Mouse (Mus musculus) liver, embryonic 16.5 days (tissue): Measurements from ENCODE around the gene Gns. TPM values are rescaled to one million over a fixed set of nuclear protein-coding genes. Genes with fewer than 3 reads are reported as not detected.
A peak's percentile ranks its signal among the peaks of the same experiment; 100 is the strongest.

Source experiments
- ATAC-seq: fragments of 200-750 bp; cut with Nextera tagmentation; 2 replicates; pipeline ENCODE4 v1.8.0; 2017; ENCODE audit warnings: low read depth, mild to moderate bottlenecking, moderate number of reproducible peaks, moderate library complexity
- H3K27ac ChIP-seq: fragments of 300-500 bp; sonication (generic); 2 replicates; pipeline ENCODE4 v1.5.1; 2014; ENCODE audit warnings: mild to moderate bottlenecking, low read length
- H3K27me3 ChIP-seq: fragments of 300-500 bp; sonication (generic); 2 replicates; pipeline ENCODE4 v1.6.1; 2014; ENCODE audit warnings: low read depth, low read length, mixed read lengths; ENCODE audit not compliant: control insufficient read depth, insufficient read depth
- H3K36me3 ChIP-seq: fragments of 300-500 bp; sonication (generic); 2 replicates; pipeline ENCODE4 v1.6.1; 2014; ENCODE audit warnings: mild to moderate bottlenecking; ENCODE audit not compliant: control insufficient read depth, insufficient read depth
- H3K4me1 ChIP-seq: fragments of 300-500 bp; sonication (generic); 2 replicates; pipeline ENCODE4 v1.6.1; 2014; ENCODE audit warnings: low read depth, low read length, mixed read lengths; ENCODE audit not compliant: control insufficient read depth
- H3K4me2 ChIP-seq: fragments of 300-500 bp; sonication (generic); 2 replicates; pipeline ENCODE4 v1.6.1; 2014; ENCODE audit warnings: low read depth, low read length, mixed read lengths
- H3K4me3 ChIP-seq: fragments of 300-500 bp; sonication (generic); 2 replicates; pipeline ENCODE4 v1.5.1; 2014; ENCODE audit warnings: low read depth, mild to moderate bottlenecking, low read length
- H3K9ac ChIP-seq: fragments of 300-500 bp; sonication (generic); 2 replicates; pipeline ENCODE4 v1.6.1; 2014; ENCODE audit warnings: low read depth, low read length
- H3K9me3 ChIP-seq: fragments of 300-500 bp; sonication (generic); replicated peaks from 2 replicates; pipeline ENCODE4 v1.6.1; 2016; ENCODE audit warnings: low read length; ENCODE audit not compliant: control insufficient read depth
- WGBS: fragments of 180-500 bp; shearing (Covaris S2); extraction: QIAGEN DNeasy Blood & Tissue Kit; methylation state at CpG from one replicate; pipeline ENCODE4 v1.1.7; 2014; ENCODE audit not compliant: insufficient replicate concordance; 5-methylcytosine and 5-hydroxymethylcytosine counted together
- polyA plus RNA-seq: library from polyadenylated mRNA; unstranded; fragments of >200 nt; fragmentation: Nextera tagmentation; extraction: Ambion mirVana; gene quantifications from 2 replicates; pipeline ENCODE4 v1.2.1, GENCODE M21; 2015

Gene Gns
- polyA plus RNA-seq, 1 experiment from 2014 or later: 22.3 TPM

- no peaks in the 10 kb centered on the region for H3K27me3 ChIP-seq
- ATAC-seq: 0 out of 2 replicates have a peak, but pooled peaks have one; percentile 20
- no peak overlapping the region for H3K4me3 ChIP-seq
- H3K4me2 ChIP-seq: 0 out of 2 replicates have a peak overlapping the region, but pooled peaks have one; percentile 6
- H3K9ac ChIP-seq: peak overlapping the region; percentile 9; the same call in 1 of the 2 replicates
- no peaks in the 10 kb centered on the region for H3K36me3 ChIP-seq
- H3K4me1 ChIP-seq: peaks cover 49% of the 10 kb centered on the region
- H3K9me3 ChIP-seq: no peaks in the 10 kb centered on the region
- WGBS: 66% methylated on average over 15 of the region's 15 CpGs
- H3K27ac ChIP-seq: peak overlapping the region; percentile 70
Observed at GRCm38 (mm10) chr10:121434441-121435103, 69.7 kb downstream of the Gns start.

GRCm38 (mm10) chr10:121435546-121436257 lies 70.8 kb downstream of the Gns start:
- Histone ChIP-seq H3K4me2 (no peak overlapping the region), H3K36me3 (no peaks in the 10 kb centered on the region), H3K27me3 (no peaks in the 10 kb centered on the region), H3K27ac (peak overlapping the region; percentile 74), H3K9ac (no peak overlapping the region), H3K9me3 (no peaks in the 10 kb centered on the region), H3K4me1 (peaks cover 39% of the 10 kb centered on the region), H3K4me3 (no peak overlapping the region)
- ATAC-seq: peak; percentile 53
- 66% methylated on average over 28 of the region's 28 CpGs for WGBS

- H3K4me2 ChIP-seq: no peak overlapping the region
- no peaks in the 10 kb centered on the region for H3K27me3 ChIP-seq
- H3K9me3 ChIP-seq: no peaks in the 10 kb centered on the region
- WGBS: 39% methylated on average over 8 of the region's 8 CpGs
- peak overlapping the region; percentile 74 for H3K27ac ChIP-seq
- no peak overlapping the region for H3K4me3 ChIP-seq
- peaks cover 34% of the 10 kb centered on the region for H3K4me1 ChIP-seq
- no peak overlapping the region for H3K9ac ChIP-seq
- H3K36me3 ChIP-seq: no peaks in the 10 kb centered on the region
- ATAC-seq: peak; percentile 32; the same call in 1 of the 2 replicates
Observed at GRCm38 (mm10) chr10:121436258-121436645, 71.4 kb downstream of the Gns start.

- 51% methylated on average over 4 of the region's 4 CpGs for WGBS
- Histone ChIP-seq H3K27ac (peak overlapping the region; percentile 74), H3K4me1 (peaks cover 29% of the 10 kb centered on the region), H3K4me3 (no peak overlapping the region), H3K36me3 (no peaks in the 10 kb centered on the region), H3K9me3 (no peaks in the 10 kb centered on the region), H3K4me2 (no peak overlapping the region), H3K9ac (no peak overlapping the region), H3K27me3 (no peaks in the 10 kb centered on the region)
- no peak for ATAC-seq
Observed at GRCm38 (mm10) chr10:121436693-121437092, 71.8 kb downstream of the Gns start.

GRCm38 (mm10) chr10:121438109-121438508 lies 73.2 kb downstream of the Gns start:
- peaks cover 15% of the 10 kb centered on the region for H3K4me1 ChIP-seq
- H3K27me3 ChIP-seq: no peaks in the 10 kb centered on the region
- H3K9ac ChIP-seq: no peak overlapping the region
- 58% methylated on average over 5 of the region's 8 CpGs for WGBS
- no peak overlapping the region for H3K4me2 ChIP-seq
- H3K4me3 ChIP-seq: no peak overlapping the region
- H3K27ac ChIP-seq: no peak overlapping the region
- no peaks in the 10 kb centered on the region for H3K9me3 ChIP-seq
- H3K36me3 ChIP-seq: no peaks in the 10 kb centered on the region
- ATAC-seq: no peak

GRCm38 (mm10) chr10:121439310-121439731 lies 74.4 kb downstream of the Gns start:
- no peaks in the 10 kb centered on the region for H3K9me3 ChIP-seq
- no peak overlapping the region for H3K4me3 ChIP-seq
- 0 out of 2 replicates have a peak, but pooled peaks have one; percentile 22 for ATAC-seq
- 0 out of 2 replicates have a peak overlapping the region, but pooled peaks have one; percentile 12 for H3K27ac ChIP-seq
- no peak overlapping the region for H3K4me2 ChIP-seq
- peaks cover 12% of the 10 kb centered on the region for H3K4me1 ChIP-seq
- no peak overlapping the region for H3K9ac ChIP-seq
- no peaks in the 10 kb centered on the region for H3K27me3 ChIP-seq
- no peaks in the 10 kb centered on the region for H3K36me3 ChIP-seq
- WGBS: 69% methylated on average over 12 of the region's 12 CpGs

GRCm38 (mm10) chr10:121443791-121444190 lies 78.9 kb downstream of the Gns start:
- no peak overlapping the region for H3K27ac ChIP-seq

GRCm38 (mm10) chr10:121444198-121444597 lies 79.3 kb downstream of the Gns start:
- no peaks in the 10 kb centered on the region for H3K36me3 ChIP-seq
- no peak overlapping the region for H3K4me3 ChIP-seq
- peaks cover 11% of the 10 kb centered on the region for H3K4me1 ChIP-seq
- no peak overlapping the region for H3K9ac ChIP-seq
- no peak overlapping the region for H3K27ac ChIP-seq
- no peak for ATAC-seq
- WGBS: 81% methylated on average over 7 of the region's 7 CpGs
- no peaks in the 10 kb centered on the region for H3K27me3 ChIP-seq
- no peaks in the 10 kb centered on the region for H3K9me3 ChIP-seq
- H3K4me2 ChIP-seq: no peak overlapping the region

More at GRCm38 (mm10) chr10:121443791-121444190, 78.9 kb downstream of the Gns start:
- Histone ChIP-seq H3K4me2 (no peak overlapping the region), H3K27me3 (no peaks in the 10 kb centered on the region), H3K9me3 (no peaks in the 10 kb centered on the region), H3K4me3 (no peak overlapping the region), H3K9ac (no peak overlapping the region), H3K4me1 (peaks cover 11% of the 10 kb centered on the region), H3K36me3 (no peaks in the 10 kb centered on the region)
- no peak for ATAC-seq
- WGBS: 76% methylated on average over 9 of the region's 9 CpGs

- Histone ChIP-seq H3K4me2 (no peak overlapping the region), H3K9me3 (no peaks in the 10 kb centered on the region), H3K27ac (no peak overlapping the region), H3K4me3 (no peak overlapping the region), H3K9ac (no peak overlapping the region), H3K27me3 (no peaks in the 10 kb centered on the region), H3K36me3 (no peaks in the 10 kb centered on the region), H3K4me1 (peaks cover 11% of the 10 kb centered on the region)
- peak; percentile 64 for ATAC-seq
- 63% methylated on average over 8 of the region's 8 CpGs for WGBS
Observed at GRCm38 (mm10) chr10:121445808-121446207, 80.9 kb downstream of the Gns start.
